Mouse (Mus musculus) myocyte (in vitro differentiated cells): ENCODE results near the gene Timp3. TPM values are rescaled to one million over a fixed set of nuclear protein-coding genes. Genes with fewer than 3 reads are reported as not detected.

Experiments used
- H3K27me3 ChIP-seq: one replicate; pipeline ENCODE4 v1.6.1; 2011; ENCODE audit not compliant: control insufficient read depth, insufficient read depth, insufficient read length
- H3K36me3 ChIP-seq: one replicate; pipeline ENCODE4 v1.6.1; 2011; ENCODE audit not compliant: control insufficient read depth, insufficient read depth
- H3K4me2 ChIP-seq: one replicate; pipeline ENCODE4 v1.6.1; 2011; ENCODE audit warnings: low read depth, control low read depth
- H3K4me3 ChIP-seq: one replicate; pipeline ENCODE4 v1.5.1; 2011; ENCODE audit warnings: mild to moderate bottlenecking, control low read depth, moderate library complexity
- H3K79me2 ChIP-seq: one replicate; pipeline ENCODE4 v1.6.1; 2011; ENCODE audit not compliant: control insufficient read depth, insufficient read depth
- H3ac ChIP-seq: one replicate; pipeline ENCODE4 v1.6.1; 2011; ENCODE audit not compliant: control insufficient read depth, insufficient read length
- CEBPB ChIP-seq: IDR thresholded peaks from 2 replicates; pipeline ENCODE4 v1.6.1; 2011; ENCODE audit warnings: mild to moderate bottlenecking, moderate library complexity; ENCODE audit not compliant: poor library complexity, insufficient read depth, severe bottlenecking
- E2F4 ChIP-seq: IDR thresholded peaks from one replicate; pipeline ENCODE4 v1.6.1; 2011; ENCODE audit warnings: mild to moderate bottlenecking, control low read depth, moderate library complexity; ENCODE audit not compliant: insufficient read depth
- MAX ChIP-seq: IDR thresholded peaks from one replicate; pipeline ENCODE4 v1.6.1; 2011; ENCODE audit warnings: low read depth, mild to moderate bottlenecking, control low read depth
- MYOD1 ChIP-seq, 3 experiments: IDR thresholded peaks; one replicate each; pipeline ENCODE4 v1.6.1; 2011; ENCODE audit warnings: control low read depth in 2 of 3, low read depth in 2 of 3, mild to moderate bottlenecking in 2 of 3, moderate library complexity in 1 of 3; ENCODE audit not compliant: insufficient read length in 2 of 3, control insufficient read depth in 1 of 3
- MYOG ChIP-seq, 3 experiments: IDR thresholded peaks; one replicate each; pipeline ENCODE4 v1.6.1; 2011; ENCODE audit warnings: control low read depth in 2 of 3, low read depth in 2 of 3, mild to moderate bottlenecking in 2 of 3; ENCODE audit not compliant: insufficient read length in 2 of 3, control insufficient read depth in 1 of 3, insufficient read depth in 1 of 3
- POLR2A ChIP-seq: IDR thresholded peaks from one replicate; pipeline ENCODE4 v1.6.1; 2011; ENCODE audit warnings: low read depth, mild to moderate bottlenecking, control low read depth, moderate library complexity; ENCODE audit not compliant: insufficient read length
- POLR2AphosphoS2 ChIP-seq: IDR thresholded peaks from one replicate; pipeline ENCODE4 v1.6.1; 2011; ENCODE audit warnings: low read depth, control low read depth; ENCODE audit not compliant: insufficient read length
- REST ChIP-seq: IDR thresholded peaks from one replicate; pipeline ENCODE4 v1.6.1; 2011; ENCODE audit warnings: mild to moderate bottlenecking, control low read depth, moderate library complexity; ENCODE audit not compliant: insufficient read depth, insufficient read length
- SRF ChIP-seq: IDR thresholded peaks from one replicate; pipeline ENCODE4 v1.6.1; 2011; ENCODE audit warnings: low read depth; ENCODE audit not compliant: control insufficient read depth, insufficient read length
- TCF12 ChIP-seq: IDR thresholded peaks from one replicate; pipeline ENCODE4 v1.6.1; 2011; ENCODE audit warnings: mild to moderate bottlenecking, control low read depth; ENCODE audit not compliant: poor library complexity, insufficient read depth, severe bottlenecking
- TCF3 ChIP-seq: IDR thresholded peaks from one replicate; pipeline ENCODE4 v1.6.1; 2011; ENCODE audit warnings: low read depth, control low read depth; ENCODE audit not compliant: insufficient read length
- USF1 ChIP-seq: IDR thresholded peaks from one replicate; pipeline ENCODE4 v1.6.1; 2011; ENCODE audit warnings: low read depth, mild to moderate bottlenecking, control low read depth, moderate library complexity
- polyA plus RNA-seq: library from polyadenylated mRNA; unstranded; fragments of >200 nt; fragmentation: generic; extraction: Trizol; gene quantifications from one replicate; pipeline ENCODE4 v1.2.1, GENCODE M21; 2012; ENCODE audit warnings: missing spikeins

Gene Timp3
- polyA plus RNA-seq, 1 experiment, result 18.7 TPM

DNA sequence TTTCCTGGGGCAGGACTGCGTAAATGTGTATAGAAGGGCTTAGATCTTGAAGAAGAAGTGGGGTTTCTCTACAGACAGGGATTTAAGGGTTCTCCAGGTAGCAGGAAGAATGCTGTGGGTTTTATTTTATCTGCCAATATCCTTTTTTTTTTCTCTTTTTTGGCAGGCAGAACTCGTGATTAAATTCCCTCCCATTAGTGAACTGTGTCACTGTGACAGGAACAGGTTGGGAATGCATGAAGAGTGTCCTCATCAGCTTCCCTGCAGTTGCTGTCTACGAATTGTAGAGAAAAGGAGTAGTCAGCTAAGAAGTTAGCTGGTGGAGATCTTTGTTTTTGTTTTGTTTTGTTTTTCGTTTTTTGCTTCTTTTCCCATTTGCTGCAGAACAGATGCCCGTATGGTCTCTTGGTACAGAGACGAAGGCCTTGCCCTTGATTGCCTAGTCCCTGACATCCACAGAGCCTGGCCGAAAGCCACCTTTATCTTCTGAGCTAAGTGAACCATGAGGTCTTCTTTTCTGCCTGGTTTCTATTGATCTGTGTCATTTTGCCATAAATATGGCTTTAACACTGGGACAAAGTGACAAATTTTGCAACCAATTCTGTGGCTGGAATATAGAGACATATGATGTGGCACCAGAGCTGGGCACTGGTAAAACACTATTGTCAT lies 58.3 kb downstream of the Timp3 start:
- Histone ChIP-seq H3K4me2 (no peak overlapping the region), H3ac (no peak overlapping the region), H3K36me3 (no peaks in the 10 kb centered on the region), H3K4me3 (no peak overlapping the region), H3K27me3 (no peaks in the 10 kb centered on the region), H3K79me2 (no peaks in the 10 kb centered on the region)
- no peak for TF ChIP-seq MYOD1 (IDR thresholded peaks at IDR 0.05; ENCODE audit: control insufficient read depth in 1 of 3, insufficient read length in 2 of 3, low read depth in 2 of 3)
- TF ChIP-seq USF1, result no peak
- no peak for TF ChIP-seq POLR2AphosphoS2
- no peak for TF ChIP-seq SRF
- TF ChIP-seq REST, result no peak
- no peak for TF ChIP-seq MAX
- TF ChIP-seq E2F4, result no peak
- TF ChIP-seq POLR2A, result no peak
- TF ChIP-seq MYOG (IDR thresholded peaks at IDR 0.05; ENCODE audit: control insufficient read depth in 1 of 3, insufficient read depth in 1 of 3, insufficient read length in 2 of 3, low read depth in 2 of 3), result no peak
- no peak for TF ChIP-seq TCF3
- TF ChIP-seq CEBPB, result no peak

DNA sequence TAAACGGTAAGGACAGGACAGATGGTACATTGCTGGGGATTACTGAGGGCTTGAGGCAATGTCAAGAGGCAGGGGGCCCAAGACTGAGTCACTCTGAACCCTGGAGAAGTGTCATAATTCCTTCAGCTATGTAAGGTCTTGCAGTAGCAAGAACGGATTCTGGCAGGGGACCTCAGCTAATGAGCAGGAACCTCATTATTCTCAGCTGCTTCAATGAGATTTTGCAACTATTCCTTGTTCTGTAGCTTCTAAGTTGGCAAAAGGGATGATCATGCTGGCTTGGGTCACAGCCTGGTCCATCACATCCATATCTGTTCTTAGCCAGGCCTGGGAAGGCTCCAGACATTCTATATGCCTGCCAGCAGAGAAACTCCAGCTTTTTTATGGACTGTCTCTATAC lies 59.0 kb downstream of the Timp3 start:
- no peak overlapping the region for H3K4me2 ChIP-seq

DNA sequence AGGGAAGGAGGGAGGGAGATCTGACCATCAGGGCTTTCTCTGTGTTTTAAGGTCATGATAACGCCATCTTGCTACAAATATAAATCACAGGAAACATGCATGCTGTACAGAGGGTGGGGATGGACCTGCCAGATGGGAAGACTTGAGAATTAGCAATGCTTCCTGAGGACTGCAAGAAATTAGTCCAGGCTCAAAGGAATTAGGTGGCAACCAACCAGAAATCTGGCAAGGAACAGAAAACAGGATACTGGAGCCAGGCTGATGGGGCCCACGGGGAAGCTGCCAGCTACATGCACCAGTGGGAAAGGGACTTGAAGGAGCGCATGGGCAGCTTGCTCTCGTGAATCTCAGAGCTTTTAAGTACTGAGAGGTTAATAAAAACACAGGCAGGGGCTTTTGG lies 59.5 kb downstream of the Timp3 start:
- H3K4me2 ChIP-seq, result no peak overlapping the region
- no peak overlapping the region for H3K4me3 ChIP-seq
- no peaks in the 10 kb centered on the region for H3K36me3 ChIP-seq
- TF ChIP-seq CEBPB, result no peak
- no peak for TF ChIP-seq POLR2AphosphoS2
- TF ChIP-seq POLR2A, result no peak
- TF ChIP-seq REST, result no peak
- TF ChIP-seq TCF12, result no peak
- no peak for TF ChIP-seq MAX
- no peak for TF ChIP-seq MYOG (IDR thresholded peaks at IDR 0.05; ENCODE audit: control insufficient read depth in 1 of 3, insufficient read depth in 1 of 3, insufficient read length in 2 of 3, low read depth in 2 of 3)
- no peak for TF ChIP-seq TCF3
- TF ChIP-seq SRF, result no peak
- TF ChIP-seq E2F4, result no peak
- no peak for TF ChIP-seq MYOD1 (IDR thresholded peaks at IDR 0.05; ENCODE audit: control insufficient read depth in 1 of 3, insufficient read length in 2 of 3, low read depth in 2 of 3)
- no peak for TF ChIP-seq USF1
- H3K27me3 ChIP-seq, result no peaks in the 10 kb centered on the region
- H3ac ChIP-seq, result no peak overlapping the region
- no peaks in the 10 kb centered on the region for H3K79me2 ChIP-seq

More for the DNA sequence above, 59.0 kb downstream of the Timp3 start:
- no peak overlapping the region for H3K4me3 ChIP-seq
- H3ac ChIP-seq, result no peak overlapping the region
- H3K79me2 ChIP-seq, result no peaks in the 10 kb centered on the region
- H3K27me3 ChIP-seq, result no peaks in the 10 kb centered on the region
- TF ChIP-seq E2F4 (no peak), TCF12 (no peak), POLR2A (no peak), CEBPB (no peak), POLR2AphosphoS2 (no peak), TCF3 (no peak), REST (no peak), MYOG (IDR thresholded peaks at IDR 0.05; ENCODE audit: control insufficient read depth in 1 of 3, insufficient read depth in 1 of 3, insufficient read length in 2 of 3, low read depth in 2 of 3) (no peak), SRF (no peak), MYOD1 (IDR thresholded peaks at IDR 0.05; ENCODE audit: control insufficient read depth in 1 of 3, insufficient read length in 2 of 3, low read depth in 2 of 3) (no peak)
- H3K36me3 ChIP-seq, result no peaks in the 10 kb centered on the region

DNA sequence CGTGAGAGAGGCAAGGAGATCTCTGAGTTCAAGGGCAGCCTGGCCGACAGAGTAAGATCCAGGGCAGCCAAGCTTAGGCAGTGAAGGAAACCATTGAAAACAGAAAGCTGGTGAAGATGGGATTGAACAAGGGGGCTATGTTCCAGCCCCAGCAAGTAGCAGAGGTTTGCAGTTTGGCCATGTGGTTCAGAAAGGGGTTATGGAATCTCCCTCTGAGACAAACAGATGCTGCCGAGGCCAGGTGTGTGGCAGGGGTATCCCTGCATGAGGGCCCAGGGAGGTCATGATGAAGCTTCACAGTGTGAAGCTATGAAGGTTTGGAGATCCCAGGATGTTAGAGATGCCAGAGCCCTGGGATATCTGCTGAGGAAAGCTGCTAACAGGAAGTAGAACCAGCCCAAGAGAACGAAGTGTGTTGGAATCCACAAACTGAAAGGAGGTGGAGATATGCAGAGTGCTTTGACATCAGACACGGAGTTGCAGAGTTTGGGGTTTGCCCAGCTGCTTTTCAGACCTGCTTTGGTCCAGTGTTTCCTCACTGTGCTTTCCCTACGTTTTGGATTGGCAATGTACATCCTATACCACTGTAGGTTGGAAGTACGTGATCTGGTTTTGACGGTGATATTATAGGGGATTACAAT lies 63.6 kb downstream of the Timp3 start:
- H3K79me2 ChIP-seq, result no peaks in the 10 kb centered on the region
- no peak overlapping the region for H3ac ChIP-seq
- no peak overlapping the region for H3K4me3 ChIP-seq
- no peak for TF ChIP-seq POLR2AphosphoS2
- no peak for TF ChIP-seq USF1
- no peak for TF ChIP-seq CEBPB
- TF ChIP-seq MAX, result no peak
- TF ChIP-seq TCF12, result no peak
- H3K4me2 ChIP-seq, result no peak overlapping the region
- H3K36me3 ChIP-seq, result no peaks in the 10 kb centered on the region
- no peaks in the 10 kb centered on the region for H3K27me3 ChIP-seq

DNA sequence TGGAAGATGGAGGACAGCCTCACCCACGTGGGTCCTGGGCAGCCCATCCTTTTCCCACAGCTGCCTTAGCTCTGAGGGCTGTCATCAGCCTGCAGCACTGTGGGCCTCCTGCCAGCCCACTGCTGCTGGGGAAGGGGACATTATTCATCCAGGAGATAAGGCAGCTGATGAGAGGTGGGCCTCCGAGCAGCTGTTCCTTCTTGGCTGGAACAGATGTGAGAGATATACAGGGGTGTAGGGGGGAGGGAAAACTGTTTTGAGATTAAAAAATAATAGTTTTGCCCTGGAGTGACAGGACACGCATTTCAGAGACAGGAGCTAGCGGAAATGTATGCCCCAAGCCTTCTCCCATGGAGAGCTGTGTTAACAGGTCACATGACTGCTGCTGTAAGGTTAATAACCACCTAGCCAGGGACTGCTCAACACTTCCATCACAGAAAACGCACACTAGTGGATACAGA lies 65.5 kb downstream of the Timp3 start:
- no peaks in the 10 kb centered on the region for H3K79me2 ChIP-seq
- H3K36me3 ChIP-seq, result no peaks in the 10 kb centered on the region
- H3K4me3 ChIP-seq, result no peak overlapping the region
- H3K27me3 ChIP-seq, result no peaks in the 10 kb centered on the region
- no peak overlapping the region for H3ac ChIP-seq
- TF ChIP-seq USF1 (no peak), MYOG (IDR thresholded peaks at IDR 0.05; ENCODE audit: control insufficient read depth in 1 of 3, insufficient read depth in 1 of 3, insufficient read length in 2 of 3, low read depth in 2 of 3) (peak in 2 of 3 experiments; percentile 30 to 56), MAX (no peak), MYOD1 (IDR thresholded peaks at IDR 0.05; ENCODE audit: control insufficient read depth in 1 of 3, insufficient read length in 2 of 3, low read depth in 2 of 3) (peak in 1 of 3 experiments; percentile 26)
- H3K4me2 ChIP-seq, result no peak overlapping the region
